Mouse (Mus musculus) embryonic facial prominence, embryonic 10.5 days (tissue): ENCODE results near the gene Gabbr1. TPM values are rescaled to one million over a fixed set of nuclear protein-coding genes. Genes with fewer than 3 reads are reported as not detected.
A peak's percentile ranks its signal among the peaks of the same experiment; 100 is the strongest.

Experiments
- DNase-seq: peaks from one replicate; pipeline ENCODE4 v3.0.0-alpha.2; 2017; ENCODE audit warnings: low spot score
- H3K27ac ChIP-seq: fragments of 300-500 bp; sonication (generic); replicated peaks from 2 replicates; pipeline ENCODE4 v1.5.1; 2016; ENCODE audit warnings: mild to moderate bottlenecking
- H3K27me3 ChIP-seq: fragments of 300-500 bp; sonication (generic); replicated peaks from 2 replicates; pipeline ENCODE4 v1.6.1; 2016; ENCODE audit warnings: low read depth, mild to moderate bottlenecking; ENCODE audit not compliant: poor library complexity, severe bottlenecking
- H3K36me3 ChIP-seq: fragments of 300-500 bp; sonication (generic); replicated peaks from 2 replicates; pipeline ENCODE4 v1.6.1; 2016; ENCODE audit warnings: mild to moderate bottlenecking, moderate library complexity
- H3K4me1 ChIP-seq: fragments of 300-500 bp; sonication (generic); 2 replicates; pipeline ENCODE4 v1.6.1; 2016
- H3K4me3 ChIP-seq: fragments of 300-500 bp; sonication (generic); 2 replicates; pipeline ENCODE4 v1.5.1; 2016; ENCODE audit warnings: mild to moderate bottlenecking, moderate library complexity
- H3K9me3 ChIP-seq: fragments of 300-500 bp; sonication (generic); 2 replicates; pipeline ENCODE4 v1.6.1; 2016; ENCODE audit warnings: mild to moderate bottlenecking
- WGBS: fragments of 180-500 bp; shearing (Covaris S2); methylation state at CpG from one replicate; pipeline ENCODE4 v1.1.7; 2016; 5-methylcytosine and 5-hydroxymethylcytosine counted together
- polyA plus RNA-seq: library from polyadenylated mRNA; unstranded; fragments of >200 nt; fragmentation: Nextera tagmentation; extraction: Ambion mirVana; gene quantifications from 2 replicates; pipeline ENCODE4 v1.2.1, GENCODE M21; 2016

The Gabbr1 gene
- polyA plus RNA-seq, 1 experiment from 2014 or later, result 7.0 TPM

DNA sequence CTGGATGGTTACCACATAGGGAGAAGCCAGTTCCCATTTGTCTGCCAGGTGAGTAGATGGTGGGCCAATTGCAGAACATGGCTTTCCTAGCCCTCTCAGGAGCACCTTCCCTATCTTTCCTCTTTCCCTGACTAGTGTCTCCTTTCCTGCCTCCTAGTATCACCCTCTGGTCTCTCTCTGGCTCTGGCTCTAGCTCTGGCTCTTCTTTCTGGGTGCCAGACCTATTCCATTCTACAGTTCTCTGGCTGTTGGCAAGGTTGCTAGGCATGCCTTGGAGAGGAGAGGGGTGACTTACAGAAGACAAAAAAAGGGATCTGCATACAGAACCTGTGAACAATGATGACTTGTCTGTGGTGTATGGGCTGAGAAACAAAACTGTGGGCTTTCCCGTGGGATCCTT is 22.1 kb downstream of the Gabbr1 start:
- no peak for DNase-seq
- Histone ChIP-seq H3K27me3 (no peaks in the 10 kb centered on the region), H3K36me3 (peaks cover 98% of the 10 kb centered on the region), H3K4me3 (no peak overlapping the region), H3K9me3 (no peaks in the 10 kb centered on the region), H3K4me1 (no peaks in the 10 kb centered on the region), H3K27ac (no peak overlapping the region)
- WGBS, result 85% methylated on average over 1 of the region's 1 CpGs

GRCm38 (mm10) chr17:37070121-37070520 is 24.4 kb downstream of the Gabbr1 start:
- peaks cover 98% of the 10 kb centered on the region for H3K36me3 ChIP-seq

DNA sequence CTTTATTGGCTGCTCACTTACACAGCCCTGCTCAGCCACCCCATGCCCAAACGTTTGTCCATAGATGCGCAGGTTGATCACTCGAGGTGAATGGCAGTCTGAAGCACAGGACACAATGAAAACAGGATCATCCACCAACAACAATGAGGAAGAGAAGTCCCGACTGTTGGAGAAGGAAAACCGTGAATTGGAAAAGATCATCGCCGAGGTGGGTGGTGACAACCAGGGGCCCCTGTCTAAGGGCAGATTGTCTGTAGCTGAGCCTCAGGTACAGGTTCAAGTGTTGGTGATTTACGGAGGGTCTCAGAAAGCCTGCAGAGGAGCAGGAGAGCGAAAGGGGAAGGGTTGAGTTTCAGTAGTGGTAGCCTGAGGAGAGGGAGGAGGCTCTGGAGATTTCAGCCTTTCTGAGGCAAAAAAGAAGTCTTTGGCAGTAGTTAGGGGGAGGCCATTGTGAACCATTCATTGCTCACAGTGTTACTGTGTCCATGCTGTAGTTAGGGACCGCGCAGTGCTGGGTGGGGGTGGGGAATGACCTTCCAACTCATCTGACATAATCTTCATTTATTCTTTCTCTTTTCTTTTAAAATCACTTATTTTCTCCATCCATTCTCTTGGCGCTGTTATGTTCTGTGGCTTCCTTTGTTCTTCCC is 26.4 kb downstream of the Gabbr1 start:
- Histone ChIP-seq H3K27me3 (no peaks in the 10 kb centered on the region), H3K4me1 (no peaks in the 10 kb centered on the region), H3K4me3 (no peak overlapping the region), H3K36me3 (peaks cover 97% of the 10 kb centered on the region), H3K9me3 (no peaks in the 10 kb centered on the region), H3K27ac (no peak overlapping the region)
- 79% methylated on average over 12 of the region's 12 CpGs for WGBS
- DNase-seq, result no peak

More at GRCm38 (mm10) chr17:37070121-37070520, 24.4 kb downstream of the Gabbr1 start:
- H3K9me3 ChIP-seq, result no peaks in the 10 kb centered on the region
- H3K27ac ChIP-seq, result no peak overlapping the region
- no peak for DNase-seq
- no peaks in the 10 kb centered on the region for H3K27me3 ChIP-seq
- H3K4me3 ChIP-seq, result no peak overlapping the region
- H3K4me1 ChIP-seq, result no peaks in the 10 kb centered on the region
- 91% methylated on average over 8 of the region's 8 CpGs for WGBS

GRCm38 (mm10) chr17:37072730-37073276 is 27.0 kb downstream of the Gabbr1 start:
- Histone ChIP-seq H3K27ac (no peak overlapping the region), H3K4me3 (no peak overlapping the region), H3K9me3 (no peaks in the 10 kb centered on the region), H3K36me3 (peaks cover 94% of the 10 kb centered on the region), H3K4me1 (peaks cover under 1% of the 10 kb centered on the region), H3K27me3 (no peaks in the 10 kb centered on the region)
- WGBS, result 65% methylated on average over 11 of the region's 11 CpGs
- no peak for DNase-seq

GRCm38 (mm10) chr17:37075181-37075580 is 29.4 kb downstream of the Gabbr1 start:
- peaks cover 23% of the 10 kb centered on the region for H3K4me1 ChIP-seq
- H3K27ac ChIP-seq, result no peak overlapping the region
- no peak overlapping the region for H3K4me3 ChIP-seq
- no peaks in the 10 kb centered on the region for H3K9me3 ChIP-seq
- H3K27me3 ChIP-seq, result no peaks in the 10 kb centered on the region
- WGBS, result 90% methylated on average over 6 of the region's 6 CpGs
- peaks cover 70% of the 10 kb centered on the region for H3K36me3 ChIP-seq
- DNase-seq, result no peak

DNA sequence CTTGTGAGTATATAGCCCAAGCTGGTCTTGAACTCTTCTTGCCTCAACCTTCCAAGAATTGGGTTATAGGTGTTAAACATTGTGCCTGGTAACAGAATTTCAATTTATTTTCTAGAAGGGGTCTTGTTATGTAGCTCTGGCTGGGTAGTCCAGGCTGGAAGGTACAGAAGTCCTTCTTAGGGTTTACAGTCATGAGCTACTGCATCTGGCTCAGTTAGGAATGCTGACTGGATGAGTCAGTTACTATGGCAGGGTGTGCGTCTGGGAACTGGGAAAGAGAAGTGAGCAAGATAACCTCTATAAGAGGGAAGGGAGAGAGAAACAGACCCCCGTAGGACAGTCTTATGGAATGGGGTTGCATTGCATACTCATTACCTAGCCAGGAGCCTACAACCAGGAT is 30.0 kb downstream of the Gabbr1 start:
- Histone ChIP-seq H3K4me3 (no peak overlapping the region), H3K4me1 (peaks cover 26% of the 10 kb centered on the region), H3K9me3 (no peaks in the 10 kb centered on the region), H3K27ac (no peak overlapping the region), H3K36me3 (peaks cover 64% of the 10 kb centered on the region), H3K27me3 (no peaks in the 10 kb centered on the region)
- 92% methylated on average over 2 of the region's 2 CpGs for WGBS
- no peak for DNase-seq

DNA sequence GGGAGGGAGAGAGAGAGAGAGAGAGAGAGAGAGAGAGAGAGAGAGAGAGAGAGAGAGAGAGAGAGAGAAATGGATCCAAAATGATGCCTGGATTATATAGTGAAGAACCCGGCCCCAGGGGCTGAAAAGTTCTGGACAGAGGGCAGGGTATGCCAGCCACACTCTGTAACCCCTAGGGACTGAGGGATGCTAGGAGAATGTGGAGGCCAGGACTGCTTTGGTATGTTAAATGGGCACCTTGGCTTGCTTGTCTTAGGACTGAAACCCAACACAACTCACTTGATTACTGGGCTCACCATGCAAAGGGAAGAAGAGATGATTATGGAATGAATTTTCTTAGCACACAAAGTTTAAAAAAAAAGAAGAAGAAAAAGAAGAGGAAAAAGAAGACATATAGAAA is 32.4 kb downstream of the Gabbr1 start:
- H3K36me3 ChIP-seq, result peaks cover 42% of the 10 kb centered on the region
- DNase-seq, result no peak
- no peak overlapping the region for H3K4me3 ChIP-seq
- peaks cover 26% of the 10 kb centered on the region for H3K4me1 ChIP-seq
- H3K27me3 ChIP-seq, result no peaks in the 10 kb centered on the region
- H3K27ac ChIP-seq, result no peak overlapping the region
- 16% methylated on average over 1 of the region's 1 CpGs for WGBS
- H3K9me3 ChIP-seq, result no peaks in the 10 kb centered on the region

DNA sequence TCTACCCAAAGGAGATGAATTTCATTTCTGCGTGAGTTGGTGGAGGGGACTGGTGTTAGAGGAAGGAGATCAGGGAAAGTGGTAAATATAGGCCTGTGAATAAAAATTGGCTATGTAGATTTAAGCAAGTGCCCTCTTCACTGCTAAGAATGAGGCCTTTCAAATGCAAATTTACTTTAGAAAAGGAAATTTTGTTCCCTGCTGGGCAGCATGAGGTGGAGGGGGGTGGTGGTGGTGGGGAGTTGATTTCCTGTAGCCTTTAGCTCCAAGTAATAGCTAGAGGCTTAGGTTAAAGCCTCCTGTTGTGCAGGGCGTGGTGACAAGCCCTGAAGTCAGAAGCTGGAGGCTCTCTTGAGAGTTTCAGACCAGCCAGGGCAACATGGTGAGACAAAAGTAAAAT is 33.2 kb downstream of the Gabbr1 start:
- H3K4me1 ChIP-seq, result peaks cover 26% of the 10 kb centered on the region
- WGBS, result 10% methylated on average over 2 of the region's 2 CpGs
- H3K27me3 ChIP-seq, result no peaks in the 10 kb centered on the region
- H3K9me3 ChIP-seq, result no peaks in the 10 kb centered on the region
- no peak overlapping the region for H3K27ac ChIP-seq
- no peak for DNase-seq
- peaks cover 34% of the 10 kb centered on the region for H3K36me3 ChIP-seq
- no peak overlapping the region for H3K4me3 ChIP-seq

DNA sequence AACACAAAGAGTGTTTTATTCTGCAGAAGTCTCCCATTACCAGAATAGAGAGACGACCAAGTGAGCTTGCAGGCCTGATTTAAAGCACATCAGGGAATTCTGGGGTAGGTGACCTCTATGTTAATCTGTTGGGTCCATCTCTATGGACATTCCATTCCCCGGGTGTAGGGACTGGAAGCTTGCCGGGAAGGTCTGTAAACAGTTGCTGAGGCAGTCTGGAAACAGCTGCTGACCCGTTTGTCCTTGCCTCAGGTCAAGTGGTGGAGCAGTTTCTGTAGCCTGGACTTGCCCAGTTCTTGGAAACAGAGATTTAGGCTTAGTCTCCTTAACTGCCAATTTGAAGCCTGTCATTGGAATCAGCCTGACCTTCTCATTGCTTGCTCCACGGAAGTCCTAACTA is 34.4 kb downstream of the Gabbr1 start:
- Histone ChIP-seq H3K9me3 (no peaks in the 10 kb centered on the region), H3K4me3 (no peak overlapping the region), H3K36me3 (peaks cover 23% of the 10 kb centered on the region), H3K27me3 (no peaks in the 10 kb centered on the region), H3K27ac (no peak overlapping the region), H3K4me1 (peaks cover 26% of the 10 kb centered on the region)
- 13% methylated on average over 5 of the region's 5 CpGs for WGBS
- no peak for DNase-seq

- peaks cover 26% of the 10 kb centered on the region for H3K4me1 ChIP-seq
- WGBS, result 89% methylated on average over 4 of the region's 4 CpGs
These were observed 35.9 kb downstream of the Gabbr1 start for GRCm38 (mm10) chr17:37081659-37082058.

DNA sequence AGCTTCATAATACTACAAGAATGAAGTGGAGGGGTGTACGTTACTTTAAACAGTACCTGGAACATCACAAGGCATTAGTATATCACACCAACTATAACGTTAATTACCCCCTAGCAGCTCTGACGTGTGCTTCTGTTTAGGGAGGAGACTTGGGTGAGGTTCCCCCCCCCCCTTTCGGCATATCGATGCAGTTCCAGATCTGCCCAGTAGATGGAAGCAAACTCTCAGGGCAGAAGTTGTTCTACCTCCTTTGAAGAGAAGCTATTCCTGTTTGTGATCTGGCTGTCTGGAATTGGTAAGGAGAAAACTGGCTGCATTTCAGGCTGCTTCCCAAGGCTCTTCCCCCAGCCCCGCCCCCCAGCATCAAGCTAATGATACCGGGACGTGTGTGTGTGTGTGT is 37.6 kb downstream of the Gabbr1 start:
- H3K4me1 ChIP-seq, result peaks cover 20% of the 10 kb centered on the region
- H3K9me3 ChIP-seq, result no peaks in the 10 kb centered on the region
- H3K4me3 ChIP-seq, result no peak overlapping the region
- DNase-seq, result peak; percentile 83
- no peak overlapping the region for H3K27ac ChIP-seq
- H3K27me3 ChIP-seq, result no peaks in the 10 kb centered on the region
- WGBS, result 6% methylated on average over 8 of the region's 8 CpGs
- H3K36me3 ChIP-seq, result no peaks in the 10 kb centered on the region

More at GRCm38 (mm10) chr17:37081659-37082058, 35.9 kb downstream of the Gabbr1 start:
- H3K27me3 ChIP-seq, result no peaks in the 10 kb centered on the region
- H3K36me3 ChIP-seq, result peaks cover 7% of the 10 kb centered on the region
- DNase-seq, result no peak
- no peak overlapping the region for H3K4me3 ChIP-seq
- H3K27ac ChIP-seq, result no peak overlapping the region
- H3K9me3 ChIP-seq, result no peaks in the 10 kb centered on the region

GRCm38 (mm10) chr17:37084632-37085031 is 38.9 kb downstream of the Gabbr1 start:
- Histone ChIP-seq H3K27ac (no peak overlapping the region), H3K36me3 (no peaks in the 10 kb centered on the region), H3K27me3 (no peaks in the 10 kb centered on the region), H3K4me3 (no peak overlapping the region), H3K9me3 (no peaks in the 10 kb centered on the region), H3K4me1 (peaks cover 8% of the 10 kb centered on the region)
- DNase-seq, result no peak
- 66% methylated on average over 5 of the region's 5 CpGs for WGBS

DNA sequence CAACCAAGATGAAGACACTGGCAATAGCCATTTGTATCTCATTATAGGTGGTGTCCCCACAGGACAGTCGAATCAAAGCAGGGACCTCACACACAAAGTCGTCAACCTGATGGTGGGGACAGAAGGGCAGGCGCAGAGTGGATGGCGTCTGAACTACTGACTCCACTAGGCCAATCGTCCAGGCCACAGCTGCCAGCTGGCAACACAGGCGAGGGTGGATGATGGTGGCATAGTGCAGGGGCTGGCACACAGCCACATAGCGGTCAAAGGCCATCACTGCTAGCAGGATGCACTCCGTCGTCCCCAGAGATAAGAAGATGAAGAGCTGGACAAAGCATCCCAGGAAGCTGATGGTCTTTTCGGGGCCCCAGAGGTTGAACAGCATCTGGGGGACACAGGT is 39.8 kb downstream of the Gabbr1 start:
- H3K27ac ChIP-seq, result no peak overlapping the region
- no peaks in the 10 kb centered on the region for H3K27me3 ChIP-seq
- H3K9me3 ChIP-seq, result no peaks in the 10 kb centered on the region
- no peaks in the 10 kb centered on the region for H3K4me1 ChIP-seq
- no peaks in the 10 kb centered on the region for H3K36me3 ChIP-seq
- 85% methylated on average over 10 of the region's 10 CpGs for WGBS
- no peak overlapping the region for H3K4me3 ChIP-seq
- DNase-seq, result no peak
